Mouse (Mus musculus) hindbrain, postnatal 0 days (tissue): ENCODE measurements around the gene Ddi2. TPM values are rescaled to one million over a fixed set of nuclear protein-coding genes. Genes with fewer than 3 reads are reported as not detected.

Experiments used
- ATAC-seq: fragments of 200-750 bp; cut with Nextera tagmentation; 2 replicates; pipeline ENCODE4 v1.8.0; 2017; ENCODE audit warnings: mild to moderate bottlenecking, moderate TSS enrichment, moderate library complexity
- DNase-seq: peaks from one replicate; pipeline ENCODE4 v3.0.0-alpha.2; 2015; ENCODE audit warnings: low spot score
- H3K27ac ChIP-seq: fragments of 300-500 bp; sonication (generic); 2 replicates; pipeline ENCODE4 v1.5.1; 2014; ENCODE audit warnings: mild to moderate bottlenecking
- H3K27me3 ChIP-seq: fragments of 300-500 bp; sonication (generic); 2 replicates; pipeline ENCODE4 v1.6.1; 2014; ENCODE audit warnings: low read length, mixed read lengths; ENCODE audit not compliant: insufficient read depth
- H3K36me3 ChIP-seq: fragments of 300-500 bp; sonication (generic); 2 replicates; pipeline ENCODE4 v1.6.1; 2014; ENCODE audit warnings: low read length, mixed read lengths; ENCODE audit not compliant: insufficient read depth
- H3K4me1 ChIP-seq: fragments of 300-500 bp; sonication (generic); 2 replicates; pipeline ENCODE4 v1.6.1; 2014; ENCODE audit warnings: antibody characterized with exemption, low read length, mixed read lengths; ENCODE audit not compliant: insufficient read depth
- H3K4me2 ChIP-seq: fragments of 300-500 bp; sonication (generic); 2 replicates; pipeline ENCODE4 v1.6.1; 2014; ENCODE audit warnings: low read depth, mild to moderate bottlenecking, low read length, moderate library complexity, mixed read lengths
- H3K4me3 ChIP-seq: fragments of 300-500 bp; sonication (generic); 2 replicates; pipeline ENCODE4 v1.5.1; 2014; ENCODE audit warnings: low read length
- H3K9ac ChIP-seq: fragments of 300-500 bp; sonication (generic); replicated peaks from 2 replicates; pipeline ENCODE4 v1.6.1; 2014; ENCODE audit warnings: mild to moderate bottlenecking, low read length, moderate library complexity, mixed read lengths
- H3K9me3 ChIP-seq: fragments of 300-500 bp; sonication (generic); 2 replicates; pipeline ENCODE4 v1.6.1; 2016; ENCODE audit warnings: low read length, mixed read lengths
- CTCF ChIP-seq: IDR thresholded peaks from 2 replicates; pipeline ENCODE4 v1.5.1; 2016; ENCODE audit warnings: antibody characterized with exemption, control low read depth, low read depth
- WGBS: fragments of 180-500 bp; shearing (Covaris S2); extraction: QIAGEN DNeasy Blood & Tissue Kit; methylation state at CpG from one replicate; pipeline ENCODE4 v1.1.7; 2014; 5-methylcytosine and 5-hydroxymethylcytosine counted together
- polyA plus RNA-seq: library from polyadenylated mRNA; unstranded; fragments of >200 nt; fragmentation: Nextera tagmentation; extraction: Ambion mirVana; gene quantifications from 2 replicates; pipeline ENCODE4 v1.2.1, GENCODE M21; 2015
- total RNA-seq: library from RNA; depleted of rRNA; stranded (reverse); fragments of >200 nt; gene quantifications from 2 replicates; pipeline ENCODE4 v1.2.3, GENCODE M21; 2014

Gene Ddi2
- total and polyA plus RNA-seq, 2 experiments from 2014 or later = 12.5 to 20.9 TPM

DNA sequence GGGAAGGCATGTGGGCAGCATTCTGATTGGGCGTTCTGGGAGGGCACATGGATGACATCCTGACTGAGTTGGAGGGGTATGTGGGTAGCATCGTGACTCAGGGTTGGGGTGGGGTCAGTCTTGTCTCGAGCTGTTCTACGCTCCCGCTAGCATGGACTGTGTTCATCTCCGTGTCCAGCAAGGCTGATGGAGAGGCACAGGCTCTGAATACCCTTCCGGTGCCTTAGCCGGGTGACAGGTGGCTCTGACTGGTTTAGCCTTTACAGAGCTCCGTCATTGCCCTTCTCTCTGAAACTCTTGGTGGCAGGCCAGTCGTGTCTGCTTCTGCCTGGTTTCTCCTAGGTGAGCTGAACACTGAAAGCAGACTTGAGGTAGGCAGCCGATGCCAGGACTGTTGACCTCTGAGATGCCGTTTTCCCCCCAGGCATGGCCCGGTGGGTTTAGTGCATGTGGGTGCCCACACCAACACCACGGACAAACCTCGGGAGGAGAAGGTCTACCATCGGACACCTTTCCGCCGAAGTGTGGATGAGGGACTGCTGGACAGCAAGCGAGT, 32.2 kb upstream of the Ddi2 start:
- Histone ChIP-seq H3K36me3 (no peaks in the 10 kb centered on the region), H3K4me3 (no peak overlapping the region), H3K4me1 (no peaks in the 10 kb centered on the region), H3K9me3 (no peaks in the 10 kb centered on the region), H3K9ac (no peak overlapping the region), H3K27ac (no peak overlapping the region), H3K27me3 (no peaks in the 10 kb centered on the region), H3K4me2 (no peak overlapping the region)
- DNase-seq (no peak), ATAC-seq (no peak)
- TF ChIP-seq CTCF = no peak
- WGBS = 94% methylated on average over 19 of the region's 19 CpGs

DNA sequence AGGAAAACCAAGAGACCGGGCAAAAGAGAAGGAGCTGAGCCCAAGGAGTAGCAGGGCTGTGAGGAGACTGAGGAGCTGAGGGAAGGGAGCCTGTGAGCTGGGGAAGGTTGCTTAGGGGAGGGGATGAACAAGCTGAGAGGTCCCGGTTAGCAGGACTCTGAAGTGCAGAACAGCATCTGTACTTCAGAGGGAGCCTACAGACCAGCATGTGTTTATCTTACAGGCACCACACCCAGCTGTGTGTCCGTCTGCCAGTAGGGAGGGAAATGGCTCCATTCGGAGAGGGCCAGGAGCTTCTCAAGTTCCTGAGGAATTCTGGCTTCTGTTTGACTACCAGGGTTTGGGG, 28.8 kb upstream of the Ddi2 start:
- Histone ChIP-seq H3K9me3 (no peaks in the 10 kb centered on the region), H3K4me1 (no peaks in the 10 kb centered on the region), H3K27ac (no peak overlapping the region), H3K9ac (no peak overlapping the region), H3K27me3 (no peaks in the 10 kb centered on the region), H3K36me3 (no peaks in the 10 kb centered on the region), H3K4me3 (no peak overlapping the region), H3K4me2 (no peak overlapping the region)
- no peak for TF ChIP-seq CTCF
- ATAC-seq (no peak), DNase-seq (no peak)
- 13% methylated on average over 4 of the region's 4 CpGs for whole genome bisulfite sequencing

DNA sequence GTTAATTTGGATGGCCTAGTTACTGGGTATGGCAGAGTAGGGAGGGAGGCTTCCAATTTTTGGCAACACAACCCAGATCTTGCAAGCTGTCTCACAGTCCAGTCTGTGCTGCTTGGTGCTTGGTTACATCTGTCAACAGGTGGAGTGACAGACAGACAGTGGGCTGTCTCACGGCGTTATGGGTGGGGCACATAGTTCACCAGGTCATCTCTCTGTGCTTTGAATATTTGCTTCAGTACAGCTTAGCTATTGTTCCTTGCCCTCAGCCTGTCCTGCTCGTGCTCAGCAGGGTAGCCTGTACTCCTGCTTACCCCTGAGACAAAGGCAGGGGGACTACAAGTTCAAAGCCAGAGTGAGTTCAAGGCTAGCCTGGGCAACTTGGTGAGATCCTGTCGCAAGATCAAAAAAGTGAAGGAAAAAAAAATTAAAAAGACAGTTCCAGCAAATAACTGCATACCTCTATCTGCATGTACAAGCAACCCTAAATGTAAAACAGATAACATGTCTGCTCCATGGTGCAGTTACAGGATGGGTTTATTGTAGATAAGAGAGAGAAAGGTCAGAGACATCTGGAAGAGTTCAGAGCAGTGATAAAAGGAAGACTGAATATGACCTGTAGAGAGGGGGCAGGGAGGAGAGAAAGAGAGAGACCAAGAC, 28.3 kb upstream of the Ddi2 start:
- H3K27ac ChIP-seq = no peak overlapping the region
- no peak overlapping the region for H3K4me3 ChIP-seq
- ATAC-seq (peak; percentile 32; the same call in 1 of the 2 replicates), DNase-seq (no peak)
- no peak for TF ChIP-seq CTCF
- no peak overlapping the region for H3K9ac ChIP-seq
- H3K36me3 ChIP-seq = no peaks in the 10 kb centered on the region
- H3K4me2 ChIP-seq = no peak overlapping the region
- WGBS = 35% methylated on average over 4 of the region's 4 CpGs
- H3K9me3 ChIP-seq = no peaks in the 10 kb centered on the region
- H3K4me1 ChIP-seq = no peaks in the 10 kb centered on the region
- no peaks in the 10 kb centered on the region for H3K27me3 ChIP-seq

DNA sequence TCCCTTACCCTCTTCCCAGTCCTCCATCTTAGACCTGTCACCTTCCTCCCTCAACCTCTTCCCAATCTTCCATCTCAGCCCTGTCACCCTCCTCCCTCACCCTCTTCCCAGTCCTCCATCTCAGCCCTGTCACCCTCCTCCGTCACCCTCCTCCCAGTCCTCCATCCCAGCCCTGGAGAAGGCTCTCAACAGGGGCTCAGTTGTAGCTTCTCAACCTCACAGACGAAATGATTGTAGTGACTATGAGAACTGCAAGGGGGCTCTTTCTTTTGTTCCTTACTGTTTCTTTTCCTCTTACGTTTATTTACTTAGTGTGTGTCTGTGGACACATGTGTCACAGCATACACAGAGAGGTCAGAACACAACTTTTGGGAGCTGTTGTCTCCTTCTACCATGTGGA, 27.6 kb upstream of the Ddi2 start:
- H3K4me1 ChIP-seq = no peaks in the 10 kb centered on the region
- H3K36me3 ChIP-seq = no peaks in the 10 kb centered on the region
- no peaks in the 10 kb centered on the region for H3K27me3 ChIP-seq
- no peak for TF ChIP-seq CTCF
- H3K4me2 ChIP-seq = no peak overlapping the region
- no peak overlapping the region for H3K4me3 ChIP-seq
- DNase-seq (no peak), ATAC-seq (no peak)
- no peak overlapping the region for H3K27ac ChIP-seq
- H3K9ac ChIP-seq = no peak overlapping the region
- H3K9me3 ChIP-seq = no peaks in the 10 kb centered on the region
- WGBS = 62% methylated on average over 3 of the region's 3 CpGs

DNA sequence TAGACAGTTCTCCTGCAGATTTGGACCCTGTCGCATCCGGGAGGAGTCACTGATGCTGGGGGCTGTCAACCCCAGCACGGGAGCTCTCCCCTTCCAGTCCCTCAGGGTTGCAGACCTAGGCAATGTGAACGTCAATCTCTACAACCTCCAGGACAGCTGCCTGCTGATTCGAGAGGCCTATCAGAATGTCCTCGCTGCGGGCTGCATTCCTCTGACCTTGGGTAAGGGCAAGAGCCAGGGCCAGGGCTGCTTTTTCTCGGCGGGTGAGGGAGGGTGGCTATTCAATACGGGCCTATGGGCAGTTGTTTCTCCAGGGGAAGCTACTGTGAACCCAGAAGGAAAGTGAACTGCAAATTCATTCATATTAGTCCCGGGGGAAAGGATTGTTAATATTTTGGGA, 26.3 kb upstream of the Ddi2 start:
- H3K9me3 ChIP-seq = no peaks in the 10 kb centered on the region
- H3K4me1 ChIP-seq = no peaks in the 10 kb centered on the region
- no peaks in the 10 kb centered on the region for H3K27me3 ChIP-seq
- no peak overlapping the region for H3K4me2 ChIP-seq
- H3K36me3 ChIP-seq = no peaks in the 10 kb centered on the region
- no peak for DNase-seq
- no peak overlapping the region for H3K4me3 ChIP-seq
- no peak for TF ChIP-seq CTCF
- H3K27ac ChIP-seq = no peak overlapping the region
- no peak for ATAC-seq
- H3K9ac ChIP-seq = no peak overlapping the region
- 30% methylated on average over 11 of the region's 11 CpGs for WGBS

DNA sequence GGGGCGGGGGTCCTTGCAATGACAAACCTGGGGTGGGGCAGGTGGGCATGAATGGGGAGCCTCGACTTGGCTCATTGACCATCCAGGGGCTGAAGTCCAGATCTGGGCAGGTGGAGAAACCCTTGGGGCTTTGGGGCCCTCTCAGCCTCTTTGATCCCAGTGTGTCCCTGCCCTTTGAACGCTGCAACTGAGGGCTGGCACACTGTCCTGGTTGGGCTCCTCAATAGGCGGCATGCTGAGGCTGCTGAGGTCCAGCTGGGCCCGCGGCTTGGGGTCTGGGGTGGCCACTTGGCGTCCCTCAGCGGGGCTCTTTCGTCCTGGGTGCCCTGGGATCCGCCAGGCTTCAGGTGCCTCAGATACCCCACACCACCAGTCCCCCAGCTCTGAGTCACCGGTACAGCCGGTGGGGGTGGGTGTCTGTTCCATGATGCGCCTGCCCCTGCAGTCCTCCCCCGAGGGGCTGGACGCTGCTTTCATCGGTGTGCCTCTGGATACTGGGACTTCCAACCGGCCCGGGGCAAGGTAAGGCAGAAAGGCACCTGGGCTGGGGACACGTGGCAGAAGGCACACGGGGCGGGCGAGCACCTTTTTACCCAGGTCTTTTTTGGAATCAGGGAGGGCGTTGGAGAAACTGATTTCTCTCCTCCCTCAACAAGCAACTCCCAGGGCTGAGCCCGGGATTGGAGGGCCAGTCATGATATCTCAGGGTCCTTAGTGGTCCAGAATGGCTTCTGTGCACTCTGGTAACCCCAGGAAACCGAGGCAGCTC, 23.5 kb upstream of the Ddi2 start, which contains the start of gene Agmat:
Gene Agmat, plus strand, starts transcription at position 95 of the 769 bp plus-strand sequence.
- Histone ChIP-seq H3K9me3 (no peaks in the 10 kb centered on the region), H3K4me1 (no peaks in the 10 kb centered on the region), H3K4me3 (no peak within 1 kb of the TSS), H3K27me3 (no peaks in the 10 kb centered on the region), H3K4me2 (no peak within 1 kb of the TSS), H3K27ac (no peak within 1 kb of the TSS), H3K36me3 (no peaks in the 10 kb centered on the region), H3K9ac (no peak within 1 kb of the TSS)
- ATAC-seq (no peak), DNase-seq (no peak)
- no peak for TF ChIP-seq CTCF
- 23% methylated on average over 25 of the region's 25 CpGs for WGBS

DNA sequence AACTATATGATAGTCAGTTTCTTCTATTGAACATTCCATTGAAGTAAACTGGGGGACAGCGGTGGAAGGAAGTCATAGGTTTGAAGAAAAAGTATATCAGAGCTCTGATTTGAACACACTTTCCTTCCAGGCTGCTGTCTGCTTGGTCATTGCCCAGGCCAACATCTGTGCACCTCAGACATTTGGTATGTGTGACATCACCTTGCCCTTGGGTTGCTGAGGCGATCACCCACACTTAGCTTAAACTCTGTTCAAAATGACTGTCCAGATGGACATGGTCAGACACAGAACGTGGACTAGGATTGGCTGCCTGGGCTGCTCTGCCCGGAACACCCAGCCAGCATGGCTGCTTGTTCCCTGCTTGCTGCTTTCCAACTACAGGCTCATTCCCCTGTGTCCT, 19.2 kb upstream of the Ddi2 start:
- Histone ChIP-seq H3K4me3 (no peak overlapping the region), H3K4me2 (no peak overlapping the region), H3K9me3 (no peaks in the 10 kb centered on the region), H3K36me3 (no peaks in the 10 kb centered on the region), H3K27me3 (no peaks in the 10 kb centered on the region), H3K27ac (no peak overlapping the region), H3K9ac (no peak overlapping the region), H3K4me1 (no peaks in the 10 kb centered on the region)
- DNase-seq = no peak
- no peak for TF ChIP-seq CTCF
- WGBS = 84% methylated on average over 4 of the region's 4 CpGs
- ATAC-seq = no peak
